Mouse (Mus musculus) myocyte (in vitro differentiated cells): ENCODE results near the gene Lpin1.

Source experiments
- CEBPB ChIP-seq: IDR thresholded peaks from 2 replicates; pipeline ENCODE4 v1.6.1; 2011; ENCODE audit warnings: mild to moderate bottlenecking, moderate library complexity; ENCODE audit not compliant: poor library complexity, insufficient read depth, severe bottlenecking
- E2F4 ChIP-seq: IDR thresholded peaks from one replicate; pipeline ENCODE4 v1.6.1; 2011; ENCODE audit warnings: mild to moderate bottlenecking, control low read depth, moderate library complexity; ENCODE audit not compliant: insufficient read depth
- MAX ChIP-seq: IDR thresholded peaks from one replicate; pipeline ENCODE4 v1.6.1; 2011; ENCODE audit warnings: low read depth, mild to moderate bottlenecking, control low read depth
- MYOD1 ChIP-seq, 3 experiments: IDR thresholded peaks; one replicate each; pipeline ENCODE4 v1.6.1; 2011; ENCODE audit warnings: control low read depth in 2 of 3, low read depth in 2 of 3, mild to moderate bottlenecking in 2 of 3, moderate library complexity in 1 of 3; ENCODE audit not compliant: insufficient read length in 2 of 3, control insufficient read depth in 1 of 3
- MYOG ChIP-seq, 3 experiments: IDR thresholded peaks; one replicate each; pipeline ENCODE4 v1.6.1; 2011; ENCODE audit warnings: control low read depth in 2 of 3, low read depth in 2 of 3, mild to moderate bottlenecking in 2 of 3; ENCODE audit not compliant: insufficient read length in 2 of 3, control insufficient read depth in 1 of 3, insufficient read depth in 1 of 3
- POLR2A ChIP-seq: IDR thresholded peaks from one replicate; pipeline ENCODE4 v1.6.1; 2011; ENCODE audit warnings: low read depth, mild to moderate bottlenecking, control low read depth, moderate library complexity; ENCODE audit not compliant: insufficient read length
- POLR2AphosphoS2 ChIP-seq: IDR thresholded peaks from one replicate; pipeline ENCODE4 v1.6.1; 2011; ENCODE audit warnings: low read depth, control low read depth; ENCODE audit not compliant: insufficient read length
- REST ChIP-seq: IDR thresholded peaks from one replicate; pipeline ENCODE4 v1.6.1; 2011; ENCODE audit warnings: mild to moderate bottlenecking, control low read depth, moderate library complexity; ENCODE audit not compliant: insufficient read depth, insufficient read length
- SRF ChIP-seq: IDR thresholded peaks from one replicate; pipeline ENCODE4 v1.6.1; 2011; ENCODE audit warnings: low read depth; ENCODE audit not compliant: control insufficient read depth, insufficient read length
- TCF12 ChIP-seq: IDR thresholded peaks from one replicate; pipeline ENCODE4 v1.6.1; 2011; ENCODE audit warnings: mild to moderate bottlenecking, control low read depth; ENCODE audit not compliant: poor library complexity, insufficient read depth, severe bottlenecking
- TCF3 ChIP-seq: IDR thresholded peaks from one replicate; pipeline ENCODE4 v1.6.1; 2011; ENCODE audit warnings: low read depth, control low read depth; ENCODE audit not compliant: insufficient read length
- USF1 ChIP-seq: IDR thresholded peaks from one replicate; pipeline ENCODE4 v1.6.1; 2011; ENCODE audit warnings: low read depth, mild to moderate bottlenecking, control low read depth, moderate library complexity

- TF ChIP-seq CEBPB, result no peak
- TF ChIP-seq POLR2A, result no peak
- TF ChIP-seq MAX, result no peak
- TF ChIP-seq E2F4, result no peak
- TF ChIP-seq POLR2AphosphoS2, result no peak
- no peak for TF ChIP-seq MYOD1 (IDR thresholded peaks at IDR 0.05; ENCODE audit: control insufficient read depth in 1 of 3, insufficient read length in 2 of 3, low read depth in 2 of 3)
- no peak for TF ChIP-seq USF1
- TF ChIP-seq REST, result no peak
- TF ChIP-seq SRF, result no peak
- TF ChIP-seq MYOG (IDR thresholded peaks at IDR 0.05; ENCODE audit: control insufficient read depth in 1 of 3, insufficient read depth in 1 of 3, insufficient read length in 2 of 3, low read depth in 2 of 3), result no peak
- no peak for TF ChIP-seq TCF3
- TF ChIP-seq TCF12, result no peak
Measured at GRCm38 (mm10) chr12:16656906-16657875, 46.4 kb upstream of the Lpin1 start.
